Mouse (Mus musculus) forebrain, embryonic 10.5 days (tissue): ENCODE measurements around the gene Hist1h4f. TPM values are rescaled to one million over a fixed set of nuclear protein-coding genes. Genes with fewer than 3 reads are reported as not detected.
A peak's percentile ranks its signal among the peaks of the same experiment; 100 is the strongest.
"Not testable (repeated sequence)": the region's sequence is repeated elsewhere in the genome, so short reads cannot be mapped to it uniquely, and the experiment has no call there.

Experiments used
- DNase-seq: peaks from one replicate; pipeline ENCODE4 v3.0.0-alpha.2; 2017; ENCODE audit warnings: low spot score; ENCODE audit errors: extremely low spot score
- H3K27ac ChIP-seq: fragments of 300-500 bp; sonication (generic); 2 replicates; pipeline ENCODE4 v1.5.1; 2016; ENCODE audit warnings: mild to moderate bottlenecking
- H3K27me3 ChIP-seq: fragments of 300-500 bp; sonication (generic); 2 replicates; pipeline ENCODE4 v1.6.1; 2016; ENCODE audit warnings: mild to moderate bottlenecking; ENCODE audit not compliant: poor library complexity, severe bottlenecking
- H3K36me3 ChIP-seq: fragments of 300-500 bp; sonication (generic); replicated peaks from 2 replicates; pipeline ENCODE4 v1.6.1; 2016; ENCODE audit warnings: mild to moderate bottlenecking, moderate library complexity
- H3K4me1 ChIP-seq: fragments of 300-500 bp; sonication (generic); 2 replicates; pipeline ENCODE4 v1.6.1; 2016
- H3K4me3 ChIP-seq: fragments of 300-500 bp; sonication (generic); 2 replicates; pipeline ENCODE4 v1.5.1; 2016; ENCODE audit warnings: mild to moderate bottlenecking, moderate library complexity
- H3K9me3 ChIP-seq: fragments of 300-500 bp; sonication (generic); 2 replicates; pipeline ENCODE4 v1.6.1; 2016; ENCODE audit warnings: mild to moderate bottlenecking, moderate library complexity
- WGBS: fragments of 180-500 bp; shearing (Covaris S2); methylation state at CpG from one replicate; pipeline ENCODE4 v1.1.7; 2016; 5-methylcytosine and 5-hydroxymethylcytosine counted together
- polyA plus RNA-seq: library from polyadenylated mRNA; unstranded; fragments of >200 nt; fragmentation: Nextera tagmentation; extraction: Ambion mirVana; gene quantifications from 2 replicates; pipeline ENCODE4 v1.2.1, GENCODE M21; 2016

The Hist1h4f gene
- polyA plus RNA-seq, 1 experiment from 2014 or later, result 0.53 TPM

DNA sequence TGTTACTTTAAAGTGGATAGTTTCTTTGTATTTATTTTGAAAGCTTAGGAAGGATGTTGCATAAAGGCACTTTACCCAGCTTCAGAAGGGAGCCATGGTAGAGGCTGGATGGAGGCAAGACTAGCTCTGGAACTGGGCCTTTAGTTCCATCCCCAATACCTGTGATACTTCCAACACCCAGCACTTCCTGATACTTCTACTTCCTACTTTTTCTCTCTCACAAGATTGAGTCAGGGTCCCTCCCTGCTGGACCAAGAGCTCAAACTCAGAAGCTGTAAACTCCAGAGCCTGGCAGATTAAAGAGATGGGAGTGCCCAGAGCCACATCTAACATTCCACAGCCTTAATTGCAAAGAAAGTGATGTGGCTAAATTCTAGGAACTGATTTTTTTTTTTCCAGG, 32.9 kb upstream of the Hist1h4f start:
- Histone ChIP-seq H3K9me3 (no peaks in the 10 kb centered on the region), H3K4me3 (peak overlapping the region; percentile 55), H3K27ac (peak overlapping the region; percentile 94), H3K4me1 (peaks cover 57% of the 10 kb centered on the region), H3K36me3 (no peaks in the 10 kb centered on the region), H3K27me3 (no peaks in the 10 kb centered on the region)
- peak; percentile 25 for DNase-seq

DNA sequence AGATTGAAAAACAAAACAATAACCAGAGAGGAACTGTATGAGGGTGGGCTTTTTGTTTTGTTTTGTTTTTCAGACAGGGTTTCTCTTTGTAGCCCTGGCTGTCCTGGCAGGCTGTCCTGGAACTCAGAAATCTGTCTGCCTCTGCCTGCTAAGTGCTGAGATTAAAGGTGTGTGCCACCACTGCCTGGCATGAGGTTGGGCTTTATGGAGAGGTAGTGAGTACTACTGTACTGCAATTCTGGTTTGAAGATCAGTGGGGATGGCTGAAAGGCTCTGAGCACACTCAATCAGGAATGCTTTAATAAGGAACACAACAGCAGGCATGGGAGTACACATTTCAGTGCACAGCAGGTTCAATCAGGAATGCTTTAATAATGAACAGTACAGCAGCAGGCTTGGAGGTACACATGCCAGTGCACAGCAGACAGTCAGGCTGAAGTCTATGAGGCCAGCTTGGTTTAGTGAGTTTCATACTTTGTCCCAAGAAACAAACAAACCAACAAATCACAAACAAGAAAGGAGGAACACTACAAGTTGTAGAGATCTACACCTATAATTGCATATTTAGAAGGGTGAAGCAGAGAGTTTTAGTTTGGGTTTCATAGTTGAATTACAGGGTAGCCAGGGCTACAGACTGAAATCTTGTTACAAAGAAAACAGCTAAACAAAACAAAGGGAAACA, 32.1 kb upstream of the Hist1h4f start:
- Histone ChIP-seq H3K36me3 (no peaks in the 10 kb centered on the region), H3K4me3 (peak overlapping the region; percentile 61), H3K9me3 (no peaks in the 10 kb centered on the region), H3K27me3 (no peaks in the 10 kb centered on the region), H3K4me1 (peaks cover 57% of the 10 kb centered on the region), H3K27ac (peak overlapping the region; percentile 94)
- DNase-seq, result peak; percentile 30

- Histone ChIP-seq H3K4me1 (peaks cover 58% of the 10 kb centered on the region), H3K27ac (peak overlapping the region; percentile 94), H3K9me3 (no peaks in the 10 kb centered on the region), H3K4me3 (peak overlapping the region; percentile 61), H3K27me3 (no peaks in the 10 kb centered on the region), H3K36me3 (no peaks in the 10 kb centered on the region)
- 6% methylated on average over 6 of the region's 6 CpGs for WGBS
- DNase-seq, result peak; percentile 31
Observed at GRCm38 (mm10) chr13:23582219-23583056, 31.0 kb upstream of the Hist1h4f start.

- no peaks in the 10 kb centered on the region for H3K27me3 ChIP-seq
- peak; percentile 95 for DNase-seq
- peak within 1 kb of the TSS; percentile 94 for H3K27ac ChIP-seq
- peak within 1 kb of the TSS; percentile 61 for H3K4me3 ChIP-seq
- H3K4me1 ChIP-seq, result peaks cover 60% of the 10 kb centered on the region
- H3K36me3 ChIP-seq, result no peaks in the 10 kb centered on the region
- WGBS, result under 1% methylated on average over 43 of the region's 43 CpGs
- H3K9me3 ChIP-seq, result no peaks in the 10 kb centered on the region
Observed at GRCm38 (mm10) chr13:23581408-23582218, 30.2 kb upstream of the Hist1h4f start, which contains the start of gene Hist1h4d. Gene Hist1h4d, plus strand, starts transcription at chr13:23581598.

DNA sequence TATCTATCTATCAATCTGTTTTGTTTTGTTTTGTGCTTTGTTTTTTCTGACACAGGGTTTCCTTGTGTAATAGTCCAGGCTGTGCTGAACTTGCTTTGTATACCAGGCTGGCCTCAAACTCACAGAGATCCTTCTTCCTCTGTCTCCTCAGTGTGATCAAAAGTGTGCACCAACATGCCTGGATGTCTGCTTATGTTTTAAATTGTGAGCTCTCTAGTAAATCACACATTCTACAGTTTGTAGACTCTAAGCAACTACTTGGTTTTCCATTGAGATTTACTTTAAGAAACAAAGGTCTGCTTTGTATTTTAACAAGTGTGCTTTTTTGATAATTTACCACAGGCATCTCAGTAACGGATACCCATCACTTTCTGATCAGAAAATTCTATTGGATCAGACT, 26.4 kb upstream of the Hist1h4f start:
- Histone ChIP-seq H3K27me3 (no peaks in the 10 kb centered on the region), H3K27ac (peak overlapping the region; percentile 95), H3K4me1 (peaks cover 47% of the 10 kb centered on the region), H3K4me3 (no peak overlapping the region), H3K9me3 (no peaks in the 10 kb centered on the region), H3K36me3 (no peaks in the 10 kb centered on the region)
- DNase-seq, result no peak
- 88% methylated on average over 1 of the region's 1 CpGs for WGBS

- peak; percentile 30 for DNase-seq
- peak overlapping the region; percentile 95 for H3K27ac ChIP-seq
- no peaks in the 10 kb centered on the region for H3K27me3 ChIP-seq
- peaks cover 46% of the 10 kb centered on the region for H3K4me1 ChIP-seq
- H3K4me3 ChIP-seq, result peak overlapping the region; percentile 62
- no peaks in the 10 kb centered on the region for H3K9me3 ChIP-seq
- 56% methylated on average over 6 of the region's 6 CpGs for WGBS
- no peaks in the 10 kb centered on the region for H3K36me3 ChIP-seq
Observed at GRCm38 (mm10) chr13:23576906-23577639, 25.6 kb upstream of the Hist1h4f start.

- DNase-seq, result peak; percentile 62
- H3K4me3 ChIP-seq, result peak overlapping the region; percentile 62
- H3K4me1 ChIP-seq, result peaks cover 42% of the 10 kb centered on the region
- no peaks in the 10 kb centered on the region for H3K9me3 ChIP-seq
- no peaks in the 10 kb centered on the region for H3K36me3 ChIP-seq
- H3K27ac ChIP-seq, result peak overlapping the region; percentile 95
- 2% methylated on average over 7 of the region's 7 CpGs for WGBS
- H3K27me3 ChIP-seq, result no peaks in the 10 kb centered on the region
Observed at GRCm38 (mm10) chr13:23576351-23576881, 25.0 kb upstream of the Hist1h4f start.

DNA sequence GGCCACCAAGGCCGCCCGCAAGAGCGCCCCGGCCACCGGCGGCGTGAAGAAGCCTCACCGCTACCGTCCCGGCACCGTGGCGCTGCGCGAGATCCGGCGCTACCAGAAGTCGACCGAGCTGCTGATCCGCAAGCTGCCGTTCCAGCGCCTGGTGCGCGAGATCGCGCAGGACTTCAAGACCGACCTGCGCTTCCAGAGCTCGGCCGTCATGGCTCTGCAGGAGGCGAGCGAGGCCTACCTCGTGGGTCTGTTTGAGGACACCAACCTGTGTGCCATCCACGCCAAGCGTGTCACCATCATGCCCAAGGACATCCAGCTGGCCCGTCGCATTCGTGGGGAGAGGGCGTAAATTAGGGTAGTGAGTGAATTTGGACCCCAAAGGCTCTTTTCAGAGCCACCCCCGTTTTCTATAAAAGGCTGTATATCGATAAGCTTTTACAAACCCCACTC, 24.4 kb upstream of the Hist1h4f start:
- H3K4me1 ChIP-seq, result peaks cover 39% of the 10 kb centered on the region
- H3K4me3 ChIP-seq, result peak overlapping the region; percentile 62
- peak overlapping the region; percentile 95 for H3K27ac ChIP-seq
- WGBS, result 0% methylated on average over 11 of the region's 40 CpGs
- DNase-seq, result peak; percentile 26
- H3K36me3 ChIP-seq, H3K27me3 ChIP-seq, H3K9me3 ChIP-seq: not testable (repeated sequence)

GRCm38 (mm10) chr13:23575271-23575851, 23.9 kb upstream of the Hist1h4f start, which contains the start of gene Hist1h3d:
Gene Hist1h3d, plus strand, starts transcription at chr13:23575763.
- H3K27ac ChIP-seq, result peak within 1 kb of the TSS; percentile 95
- H3K4me1 ChIP-seq, result peaks cover 34% of the 10 kb centered on the region
- H3K9me3 ChIP-seq, result no peaks in the 10 kb centered on the region
- DNase-seq, result peak; percentile 57
- H3K27me3 ChIP-seq, result no peaks in the 10 kb centered on the region
- no peaks in the 10 kb centered on the region for H3K36me3 ChIP-seq
- under 1% methylated on average over 18 of the region's 18 CpGs for WGBS
- peak within 1 kb of the TSS; percentile 62 for H3K4me3 ChIP-seq

- under 1% methylated on average over 15 of the region's 39 CpGs for WGBS
- peak overlapping the region; percentile 62 for H3K4me3 ChIP-seq
- H3K36me3 ChIP-seq, H3K9me3 ChIP-seq, DNase-seq, H3K27me3 ChIP-seq: not testable (repeated sequence)
- peaks cover 38% of the 10 kb centered on the region for H3K4me1 ChIP-seq
- peak overlapping the region; percentile 95 for H3K27ac ChIP-seq
Observed at GRCm38 (mm10) chr13:23574546-23575170, 23.2 kb upstream of the Hist1h4f start.

DNA sequence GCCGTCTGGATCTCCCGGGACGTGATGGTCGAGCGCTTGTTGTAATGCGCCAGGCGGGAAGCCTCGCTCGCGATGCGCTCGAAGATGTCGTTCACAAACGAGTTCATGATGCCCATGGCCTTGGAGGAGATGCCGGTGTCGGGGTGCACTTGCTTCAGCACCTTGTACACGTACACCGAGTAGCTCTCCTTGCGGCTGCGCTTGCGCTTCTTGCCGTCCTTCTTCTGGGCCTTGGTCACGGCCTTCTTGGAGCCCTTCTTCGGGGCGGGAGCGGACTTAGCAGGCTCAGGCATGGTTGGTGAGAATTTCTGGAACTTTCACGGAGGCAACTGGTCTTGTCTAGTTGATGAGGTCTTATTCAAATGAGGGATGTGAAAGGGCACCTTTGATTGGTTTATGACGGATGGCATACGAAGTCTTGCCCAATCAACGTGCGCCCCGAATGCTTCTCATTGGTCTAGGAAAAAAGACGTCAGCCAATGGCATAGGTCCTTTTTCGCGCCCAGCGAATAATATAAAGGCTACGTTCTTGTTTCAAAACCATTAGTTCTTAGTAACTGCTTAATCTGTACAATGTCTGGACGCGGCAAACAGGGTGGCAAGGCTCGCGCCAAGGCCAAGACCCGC, 22.6 kb upstream of the Hist1h4f start, which contains the start of the genes Hist1h2bf and Hist1h2ad:
Gene Hist1h2bf (minus strand): TSS at position 299 of the 627 bp plus-strand sequence.
Gene Hist1h2ad (plus strand): TSS at position 484 of the 627 bp plus-strand sequence.
- Histone ChIP-seq H3K4me3 (peak within 1 kb of the TSS; percentile 62), H3K27ac (peak within 1 kb of the TSS; percentile 95), H3K4me1 (peaks cover 42% of the 10 kb centered on the region)
- not testable (repeated sequence) for H3K36me3 ChIP-seq, H3K9me3 ChIP-seq, H3K27me3 ChIP-seq
- WGBS, result under 1% methylated on average over 42 of the region's 42 CpGs
- DNase-seq, result peak; percentile 90
